Mouse (Mus musculus): Measurements from ENCODE around the gene Prss8. TPM values are rescaled to one million over a fixed set of nuclear protein-coding genes. Genes with fewer than 3 reads are reported as not detected.

Prss8 gene
- polyA plus RNA-seq, 1 experiment from 2014 or later, result 5.3 TPM

- Histone ChIP-seq H3K4me1 (replicated peaks) (peaks cover 7% of the 10 kb centered on the region; the same call in 1 of the 2 replicates), H3K9me3 (no peaks in the 10 kb centered on the region), H3K4me3 (no peak overlapping the region), H3K27ac (no peak overlapping the region), H3K36me3 (peaks cover 85% of the 10 kb centered on the region), H3K27me3 (ENCODE audit: insufficient read depth, poor library complexity, severe bottlenecking) (peaks cover 12% of the 10 kb centered on the region)
- 91% methylated on average over 5 of the region's 5 CpGs for WGBS
- DNase-seq (ENCODE audit: low spot score), result no peak
Observed at GRCm38 (mm10) chr7:127923714-127924113, 6.2 kb downstream of the Prss8 start.

GRCm38 (mm10) chr7:127922451-127923275, 7.2 kb downstream of the Prss8 start:
- H3K4me1 ChIP-seq (replicated peaks), result no peaks in the 10 kb centered on the region
- no peak for DNase-seq (ENCODE audit: low spot score)
- WGBS, result 84% methylated on average over 6 of the region's 6 CpGs
- H3K27me3 ChIP-seq (ENCODE audit: insufficient read depth, poor library complexity, severe bottlenecking), result peaks cover 1% of the 10 kb centered on the region; the same call in 1 of the 2 replicates
- H3K9me3 ChIP-seq, result no peaks in the 10 kb centered on the region
- peaks cover 95% of the 10 kb centered on the region for H3K36me3 ChIP-seq
- H3K27ac ChIP-seq, result no peak overlapping the region
- no peak overlapping the region for H3K4me3 ChIP-seq

GRCm38 (mm10) chr7:127921516-127921915, 8.4 kb downstream of the Prss8 start:
- peak; percentile 28 for DNase-seq (ENCODE audit: low spot score)
- WGBS, result 68% methylated on average over 8 of the region's 8 CpGs
- H3K9me3 ChIP-seq, result no peaks in the 10 kb centered on the region
- no peaks in the 10 kb centered on the region for H3K27me3 ChIP-seq (ENCODE audit: insufficient read depth, poor library complexity, severe bottlenecking)
- peaks cover 96% of the 10 kb centered on the region for H3K36me3 ChIP-seq
- H3K4me1 ChIP-seq (replicated peaks), result no peaks in the 10 kb centered on the region
- H3K27ac ChIP-seq, result no peak overlapping the region
- no peak overlapping the region for H3K4me3 ChIP-seq

- no peak for DNase-seq (ENCODE audit: low spot score)
Observed at GRCm38 (mm10) chr7:127919290-127919689, 10.6 kb downstream of the Prss8 start.

GRCm38 (mm10) chr7:127918203-127918602, 11.7 kb downstream of the Prss8 start:
- Histone ChIP-seq H3K9me3 (no peaks in the 10 kb centered on the region), H3K36me3 (peaks cover 84% of the 10 kb centered on the region), H3K27me3 (ENCODE audit: insufficient read depth, poor library complexity, severe bottlenecking) (no peaks in the 10 kb centered on the region), H3K4me1 (replicated peaks) (peaks cover under 1% of the 10 kb centered on the region), H3K4me3 (no peak overlapping the region), H3K27ac (no peak overlapping the region)
- DNase-seq (ENCODE audit: low spot score), result peak; percentile 43
- 55% methylated on average over 3 of the region's 3 CpGs for WGBS

More at GRCm38 (mm10) chr7:127919290-127919689, 10.6 kb downstream of the Prss8 start:
- WGBS, result 78% methylated on average over 7 of the region's 7 CpGs
- H3K27ac ChIP-seq, result no peak overlapping the region
- H3K27me3 ChIP-seq (ENCODE audit: insufficient read depth, poor library complexity, severe bottlenecking), result no peaks in the 10 kb centered on the region
- no peak overlapping the region for H3K4me3 ChIP-seq
- no peaks in the 10 kb centered on the region for H3K9me3 ChIP-seq
- H3K4me1 ChIP-seq (replicated peaks), result no peaks in the 10 kb centered on the region
- H3K36me3 ChIP-seq, result peaks cover 93% of the 10 kb centered on the region

- 93% methylated on average over 12 of the region's 12 CpGs for WGBS
- Histone ChIP-seq H3K4me1 (replicated peaks) (peaks cover 17% of the 10 kb centered on the region), H3K27ac (no peak overlapping the region), H3K9me3 (no peaks in the 10 kb centered on the region), H3K36me3 (peaks cover 56% of the 10 kb centered on the region), H3K4me3 (no peak overlapping the region), H3K27me3 (ENCODE audit: insufficient read depth, poor library complexity, severe bottlenecking) (no peaks in the 10 kb centered on the region)
- DNase-seq (ENCODE audit: low spot score), result no peak
Observed at GRCm38 (mm10) chr7:127915293-127915692, 14.6 kb downstream of the Prss8 start.

GRCm38 (mm10) chr7:127912938-127913337, 17.0 kb downstream of the Prss8 start:
- H3K27ac ChIP-seq, result peak overlapping the region; percentile 92
- peaks cover 17% of the 10 kb centered on the region for H3K4me1 ChIP-seq (replicated peaks)
- DNase-seq (ENCODE audit: low spot score), result no peak
- H3K4me3 ChIP-seq, result peak overlapping the region; percentile 99
- no peaks in the 10 kb centered on the region for H3K27me3 ChIP-seq (ENCODE audit: insufficient read depth, poor library complexity, severe bottlenecking)
- H3K36me3 ChIP-seq, result peaks cover 57% of the 10 kb centered on the region
- 33% methylated on average over 4 of the region's 4 CpGs for WGBS
- H3K9me3 ChIP-seq, result no peaks in the 10 kb centered on the region

- H3K36me3 ChIP-seq, result peaks cover 57% of the 10 kb centered on the region
- no peaks in the 10 kb centered on the region for H3K27me3 ChIP-seq (ENCODE audit: insufficient read depth, poor library complexity, severe bottlenecking)
- WGBS, result 1% methylated on average over 40 of the region's 40 CpGs
- H3K4me3 ChIP-seq, result peak within 1 kb of the TSS; percentile 99
- peak within 1 kb of the TSS; percentile 92 for H3K27ac ChIP-seq
- no peaks in the 10 kb centered on the region for H3K9me3 ChIP-seq
- DNase-seq (ENCODE audit: low spot score), result peak; percentile 93
- peaks cover 17% of the 10 kb centered on the region for H3K4me1 ChIP-seq (replicated peaks)
Observed at GRCm38 (mm10) chr7:127912190-127912871, 17.6 kb downstream of the Prss8 start, which contains the start of gene Kat8. Kat8 (plus strand) TSS chr7:127912516.

GRCm38 (mm10) chr7:127908656-127909055, 21.2 kb downstream of the Prss8 start:
- WGBS, result 86% methylated on average over 4 of the region's 4 CpGs
- Histone ChIP-seq H3K27me3 (ENCODE audit: insufficient read depth, poor library complexity, severe bottlenecking) (no peaks in the 10 kb centered on the region), H3K36me3 (peaks cover 53% of the 10 kb centered on the region), H3K9me3 (no peaks in the 10 kb centered on the region), H3K4me3 (no peak overlapping the region), H3K4me1 (replicated peaks) (peaks cover 32% of the 10 kb centered on the region), H3K27ac (no peak overlapping the region)
- no peak for DNase-seq (ENCODE audit: low spot score)

GRCm38 (mm10) chr7:127907939-127908338, 22.0 kb downstream of the Prss8 start:
- no peak for DNase-seq (ENCODE audit: low spot score)
- H3K9me3 ChIP-seq, result no peaks in the 10 kb centered on the region
- H3K4me1 ChIP-seq (replicated peaks), result peaks cover 29% of the 10 kb centered on the region
- H3K36me3 ChIP-seq, result peaks cover 53% of the 10 kb centered on the region
- WGBS, result 94% methylated on average over 12 of the region's 12 CpGs
- H3K4me3 ChIP-seq, result no peak overlapping the region
- no peaks in the 10 kb centered on the region for H3K27me3 ChIP-seq (ENCODE audit: insufficient read depth, poor library complexity, severe bottlenecking)
- no peak overlapping the region for H3K27ac ChIP-seq

GRCm38 (mm10) chr7:127903971-127904796, 25.7 kb downstream of the Prss8 start, which contains the start of gene Bckdk:
Bckdk (plus strand) TSS chr7:127904082.
- WGBS, result 9% methylated on average over 38 of the region's 38 CpGs

GRCm38 (mm10) chr7:127901772-127902171, 28.1 kb downstream of the Prss8 start:
- DNase-seq (ENCODE audit: low spot score), result no peak
- Histone ChIP-seq H3K4me3 (no peak overlapping the region), H3K9me3 (no peaks in the 10 kb centered on the region), H3K4me1 (replicated peaks) (peaks cover 19% of the 10 kb centered on the region), H3K27ac (no peak overlapping the region), H3K36me3 (peaks cover 18% of the 10 kb centered on the region), H3K27me3 (ENCODE audit: insufficient read depth, poor library complexity, severe bottlenecking) (no peaks in the 10 kb centered on the region)
- WGBS, result 85% methylated on average over 2 of the region's 2 CpGs

More at GRCm38 (mm10) chr7:127903971-127904796, 25.7 kb downstream of the Prss8 start, which contains the start of gene Bckdk:
- H3K4me3 ChIP-seq, result peak within 1 kb of the TSS; percentile 75
- no peaks in the 10 kb centered on the region for H3K9me3 ChIP-seq
- H3K36me3 ChIP-seq, result peaks cover 43% of the 10 kb centered on the region
- DNase-seq (ENCODE audit: low spot score), result peak; percentile 82
- peaks cover 19% of the 10 kb centered on the region for H3K4me1 ChIP-seq (replicated peaks)
- no peaks in the 10 kb centered on the region for H3K27me3 ChIP-seq (ENCODE audit: insufficient read depth, poor library complexity, severe bottlenecking)
- H3K27ac ChIP-seq, result peak within 1 kb of the TSS; percentile 93

Data from hindbrain, embryonic 10.5 days (tissue).